ENCODE assay signal across 13 mouse cellular contexts in the genomic region with DNA sequence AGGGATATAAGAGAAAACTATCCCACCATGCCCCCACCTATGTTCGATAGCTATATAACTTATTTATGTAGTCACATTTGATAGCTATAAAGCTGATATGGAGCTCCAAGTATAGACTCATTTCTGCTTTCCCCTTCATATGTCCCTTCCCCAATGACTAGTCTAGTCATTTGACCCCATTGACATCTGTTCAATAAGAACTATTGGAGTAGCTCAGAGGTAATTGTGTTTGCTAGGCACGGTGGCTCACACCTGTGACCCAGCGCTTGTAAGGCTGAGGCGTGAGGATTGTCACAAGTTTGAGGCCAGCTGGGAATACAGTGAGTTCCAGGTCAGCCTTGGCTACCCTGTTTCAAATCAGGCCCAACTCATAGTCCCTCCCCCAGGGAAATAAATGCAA.
DNase-seq lines count a peak whose midpoint lies in the region; ATAC-seq and TF ChIP-seq lines count a peak whose summit lies in the region.
"Had no signal": no experiment of that assay in that cellular context is flagged by ENCODE, and none has a peak within 500 bp of the region (broad histone marks: within the 10 kb centered on the region; RNA-seq: fewer than 3 reads in every experiment).

No protein-coding gene starts in this region.

- no peak overlapping the region for H3K27ac ChIP-seq in stomach, embryonic 15.5 days
- no peak overlapping the region for H3K27ac ChIP-seq in stomach, postnatal 0 days (replicated peaks)
- H3K27ac ChIP-seq in midbrain, embryonic 15.5 days = peak overlapping the region; percentile 27; the same call in 1 of the 2 replicates
- no peak overlapping the region for H3K27ac ChIP-seq in heart, embryonic 11.5 days (ENCODE audit: low read depth, low read length)
- H3K27ac ChIP-seq in limb, embryonic 10.5 days = no peak overlapping the region
- H3K27ac ChIP-seq: liver, embryonic 12.5 days had no signal

- no peaks in the 10 kb centered on the region for H3K9me3 ChIP-seq in stomach, embryonic 15.5 days
- H3K9me3 ChIP-seq in stomach, postnatal 0 days (ENCODE audit: control insufficient read depth, low read length) = no peaks in the 10 kb centered on the region
- H3K9me3 ChIP-seq in midbrain, embryonic 15.5 days = no peaks in the 10 kb centered on the region
- H3K9me3 ChIP-seq in heart, embryonic 11.5 days (replicated peaks; ENCODE audit: control insufficient read depth, low read length) = no peaks in the 10 kb centered on the region
- H3K9me3 ChIP-seq in limb, embryonic 10.5 days (replicated peaks) = no peaks in the 10 kb centered on the region
- H3K9me3 ChIP-seq: heart, embryonic 12.5 days; liver, embryonic 12.5 days had no signal

- TF ChIP-seq EP300 in stomach, postnatal 0 days (optimal IDR thresholded peaks at IDR 0.05) = no peak

- no peaks in the 10 kb centered on the region for H3K27me3 ChIP-seq in stomach, embryonic 15.5 days (replicated peaks)
- no peaks in the 10 kb centered on the region for H3K27me3 ChIP-seq in stomach, postnatal 0 days (ENCODE audit: control insufficient read depth, insufficient read depth, low read length)
- no peaks in the 10 kb centered on the region for H3K27me3 ChIP-seq in midbrain, embryonic 15.5 days (replicated peaks)
- H3K27me3 ChIP-seq in heart, embryonic 11.5 days (ENCODE audit: control insufficient read depth, insufficient read depth, low read length) = no peaks in the 10 kb centered on the region
- no peaks in the 10 kb centered on the region for H3K27me3 ChIP-seq in limb, embryonic 10.5 days (ENCODE audit: low read depth, poor library complexity, severe bottlenecking)
- H3K27me3 ChIP-seq: CH12.LX; heart, embryonic 12.5 days; liver, embryonic 12.5 days had no signal

- WGBS in stomach, embryonic 15.5 days = 74% methylated on average over 4 of the region's 4 CpGs
- 76% methylated on average over 4 of the region's 4 CpGs for WGBS in stomach, postnatal 0 days
- WGBS in midbrain, embryonic 15.5 days = 86% methylated on average over 4 of the region's 4 CpGs
- 73% methylated on average over 4 of the region's 4 CpGs for WGBS in heart, embryonic 11.5 days (ENCODE audit: insufficient replicate concordance)
- 83% methylated on average over 4 of the region's 4 CpGs for WGBS in limb, embryonic 10.5 days

- H3K4me2 ChIP-seq in stomach, embryonic 15.5 days = no peak overlapping the region
- H3K4me2 ChIP-seq in stomach, postnatal 0 days (replicated peaks; ENCODE audit: low read depth) = no peak overlapping the region
- no peak overlapping the region for H3K4me2 ChIP-seq in midbrain, embryonic 15.5 days
- H3K4me2 ChIP-seq in heart, embryonic 11.5 days = no peak overlapping the region
- H3K4me2 ChIP-seq: liver, embryonic 12.5 days had no signal

- 0 out of 2 replicates have a peak, but pooled peaks have one; percentile 27 for ATAC-seq in stomach, embryonic 15.5 days (ENCODE audit: insufficient read depth, low FRiP score, low read depth)
- ATAC-seq in stomach, postnatal 0 days (ENCODE audit: low FRiP score, low TSS enrichment) = no peak
- peak; percentile 64 for ATAC-seq in midbrain, embryonic 15.5 days (replicated peaks)
- ATAC-seq in heart, embryonic 11.5 days (replicated peaks; ENCODE audit: insufficient number of reproducible peaks, low FRiP score, low TSS enrichment) = no peak
- ATAC-seq: liver, embryonic 12.5 days had no signal

- H3K4me3 ChIP-seq in stomach, embryonic 15.5 days (replicated peaks) = no peak overlapping the region
- no peak overlapping the region for H3K4me3 ChIP-seq in stomach, postnatal 0 days (ENCODE audit: low read depth, low read length)
- H3K4me3 ChIP-seq in midbrain, embryonic 15.5 days = no peak overlapping the region
- H3K4me3 ChIP-seq in heart, embryonic 11.5 days (ENCODE audit: low read depth, low read length) = no peak overlapping the region
- H3K4me3 ChIP-seq in limb, embryonic 10.5 days = no peak overlapping the region
- H3K4me3 ChIP-seq: erythroblast, embryonic 14.5 days; heart, embryonic 12.5 days; liver, embryonic 12.5 days had no signal

- no peaks in the 10 kb centered on the region for H3K36me3 ChIP-seq in stomach, embryonic 15.5 days
- no peaks in the 10 kb centered on the region for H3K36me3 ChIP-seq in stomach, postnatal 0 days (ENCODE audit: control insufficient read depth, insufficient read depth, low read length)
- no peaks in the 10 kb centered on the region for H3K36me3 ChIP-seq in midbrain, embryonic 15.5 days (replicated peaks)
- H3K36me3 ChIP-seq in heart, embryonic 11.5 days (ENCODE audit: control insufficient read depth, insufficient read depth, low read length) = no peaks in the 10 kb centered on the region
- no peaks in the 10 kb centered on the region for H3K36me3 ChIP-seq in limb, embryonic 10.5 days
- H3K36me3 ChIP-seq: heart, embryonic 12.5 days; liver, embryonic 12.5 days had no signal

- no peaks in the 10 kb centered on the region for H3K4me1 ChIP-seq in stomach, embryonic 15.5 days
- H3K4me1 ChIP-seq in stomach, postnatal 0 days (replicated peaks; ENCODE audit: control insufficient read depth, insufficient read depth) = no peaks in the 10 kb centered on the region
- peaks cover 3% of the 10 kb centered on the region; the same call in 1 of the 2 replicates for H3K4me1 ChIP-seq in midbrain, embryonic 15.5 days
- no peaks in the 10 kb centered on the region for H3K4me1 ChIP-seq in heart, embryonic 11.5 days (ENCODE audit: control insufficient read depth, insufficient read depth, low read length)
- peaks cover 31% of the 10 kb centered on the region for H3K4me1 ChIP-seq in limb, embryonic 10.5 days
- H3K4me1 ChIP-seq: liver, embryonic 12.5 days had no signal

- H3K9ac ChIP-seq in stomach, embryonic 15.5 days = no peak overlapping the region
- H3K9ac ChIP-seq in stomach, postnatal 0 days (ENCODE audit: low read length) = no peak overlapping the region
- no peak overlapping the region for H3K9ac ChIP-seq in midbrain, embryonic 15.5 days
- no peak overlapping the region for H3K9ac ChIP-seq in heart, embryonic 11.5 days (ENCODE audit: low read depth, low read length)
- H3K9ac ChIP-seq: heart, embryonic 12.5 days; liver, embryonic 12.5 days had no signal

- DNase-seq in embryo, embryonic 11 days = peak; percentile 16
- DNase-seq in embryo, embryonic 9.5 days (ENCODE audit: extremely low spot score) = no peak
- DNase-seq in stomach, postnatal 0 days (ENCODE audit: low spot score) = no peak
- DNase-seq in cerebellum, postnatal 25 days = no peak
- no peak for DNase-seq in limb, embryonic 10.5 days (ENCODE audit: low spot score)
- DNase-seq: gastrocnemius, postnatal 10 days had no signal

- TF ChIP-seq CTCF in stomach, postnatal 0 days (IDR thresholded peaks at IDR 0.05; ENCODE audit: low read depth) = no peak

Comparison
In these comparisons a context has a peak if more than half of its experiments do, and no peak if none do; other contexts are left out.
1. ATAC-seq: peak in stomach, embryonic 15.5 days (single experiment) and midbrain, embryonic 15.5 days (single experiment); none in stomach, postnatal 0 days (single experiment) and heart, embryonic 11.5 days (single experiment).